Mouse (Mus musculus): ENCODE data around the gene Olfr1444. TPM values are rescaled to one million over a fixed set of nuclear protein-coding genes. Genes with fewer than 3 reads are reported as not detected.

The Olfr1444 gene
- polyA plus RNA-seq, 1 experiment from 2014 or later = not detected

DNA sequence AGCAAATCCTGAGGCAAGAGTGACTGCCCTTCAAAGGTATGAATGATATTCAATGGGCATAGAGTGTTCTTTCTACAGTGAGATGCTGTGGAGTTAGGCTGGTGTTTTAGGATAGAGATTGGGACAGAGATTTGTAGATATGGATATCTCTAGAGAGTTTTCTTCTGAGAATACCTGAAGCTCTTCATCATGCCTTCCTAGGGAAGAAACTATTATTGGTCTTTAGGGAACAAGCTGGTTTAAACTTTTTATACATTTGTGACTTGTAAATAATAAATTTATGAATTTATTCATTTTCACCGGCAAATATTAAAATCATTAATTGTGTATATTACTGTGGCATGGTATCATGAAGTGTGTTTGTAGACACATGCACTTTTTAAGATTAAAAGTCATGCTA lies 46.6 kb downstream of the Olfr1444 start, which contains the start of gene Olfr1447:
Gene Olfr1447, minus strand, starts transcription at position 101 of the 400 bp plus-strand sequence.
- WGBS = 94% methylated on average over 1 of the region's 1 CpGs

More for the DNA sequence above, 46.6 kb downstream of the Olfr1444 start, which contains the start of gene Olfr1447:
- Histone ChIP-seq H3K27ac (no peak within 1 kb of the TSS), H3K4me1 (no peaks in the 10 kb centered on the region), H3K4me3 (no peak within 1 kb of the TSS), H3K36me3 (replicated peaks) (no peaks in the 10 kb centered on the region), H3K27me3 (ENCODE audit: poor library complexity, severe bottlenecking) (no peaks in the 10 kb centered on the region), H3K9me3 (peaks cover 32% of the 10 kb centered on the region)
- DNase-seq (ENCODE audit: extremely low spot score, low spot score) = no peak

Other genes starting within 250 kb of the Olfr1444 start
- gene Glyat, start 224.0 kb upstream of the Olfr1444 start, polyA plus RNA-seq (2016; fragmentation: Nextera tagmentation; extraction: Ambion mirVana) = not detected in 2 replicates
- gene Olfr1442, start 186.8 kb upstream of the Olfr1444 start, polyA plus RNA-seq (2016; fragmentation: Nextera tagmentation; extraction: Ambion mirVana) = not detected in 2 replicates
- not detected in 2 replicates for gene Olfr1443, start 179.2 kb upstream of the Olfr1444 start, polyA plus RNA-seq (2016; fragmentation: Nextera tagmentation; extraction: Ambion mirVana)
- gene Keg1, start 161.5 kb upstream of the Olfr1444 start, polyA plus RNA-seq (2016; fragmentation: Nextera tagmentation; extraction: Ambion mirVana) = not detected in 2 replicates
- gene Cntf, start 91.7 kb upstream of the Olfr1444 start, polyA plus RNA-seq (2016; fragmentation: Nextera tagmentation; extraction: Ambion mirVana) = 1.9 and 2.1 TPM in 2 replicates
- 14.1 and 14.3 TPM in 2 replicates for gene Zfp91, start 61.2 kb upstream of the Olfr1444 start, polyA plus RNA-seq (2016; fragmentation: Nextera tagmentation; extraction: Ambion mirVana)
- 0.76 and 0.77 TPM in 2 replicates for gene Lpxn, start 61.1 kb upstream of the Olfr1444 start, polyA plus RNA-seq (2016; fragmentation: Nextera tagmentation; extraction: Ambion mirVana)
- gene Gm5244, start 10.6 kb upstream of the Olfr1444 start, polyA plus RNA-seq (2016; fragmentation: Nextera tagmentation; extraction: Ambion mirVana) = not detected in 2 replicates
- gene Olfr1445, start 26.6 kb downstream of the Olfr1444 start, polyA plus RNA-seq (2016; fragmentation: Nextera tagmentation; extraction: Ambion mirVana) = not detected in 2 replicates
- not detected in 2 replicates for gene Olfr1446, start 36.2 kb downstream of the Olfr1444 start, polyA plus RNA-seq (2016; fragmentation: Nextera tagmentation; extraction: Ambion mirVana)
- not detected in 2 replicates for gene Olfr1447, start 46.5 kb downstream of the Olfr1444 start, polyA plus RNA-seq (2016; fragmentation: Nextera tagmentation; extraction: Ambion mirVana)
- not detected in 2 replicates for gene Olfr1448, start 67.1 kb downstream of the Olfr1444 start, polyA plus RNA-seq (2016; fragmentation: Nextera tagmentation; extraction: Ambion mirVana)
- gene Olfr1449, start 73.6 kb downstream of the Olfr1444 start, polyA plus RNA-seq (2016; fragmentation: Nextera tagmentation; extraction: Ambion mirVana) = not detected in 2 replicates
- not detected in 2 replicates for gene Olfr1450, start 93.0 kb downstream of the Olfr1444 start, polyA plus RNA-seq (2016; fragmentation: Nextera tagmentation; extraction: Ambion mirVana)
- not detected in 2 replicates for gene Olfr1451, start 137.7 kb downstream of the Olfr1444 start, polyA plus RNA-seq (2016; fragmentation: Nextera tagmentation; extraction: Ambion mirVana)
- gene Olfr1453, start 171.0 kb downstream of the Olfr1444 start, polyA plus RNA-seq (2016; fragmentation: Nextera tagmentation; extraction: Ambion mirVana) = not detected in 2 replicates
- gene Olfr1454, start 203.3 kb downstream of the Olfr1444 start, polyA plus RNA-seq (2016; fragmentation: Nextera tagmentation; extraction: Ambion mirVana) = not detected in 2 replicates
- gene Olfr1457, start 240.6 kb downstream of the Olfr1444 start, polyA plus RNA-seq (2016; fragmentation: Nextera tagmentation; extraction: Ambion mirVana) = not detected in 2 replicates
- gene Olfr1458, start 249.5 kb downstream of the Olfr1444 start, polyA plus RNA-seq (2016; fragmentation: Nextera tagmentation; extraction: Ambion mirVana) = not detected in 2 replicates

All from forebrain, embryonic 10.5 days (tissue).